21 mouse cellular contexts compared by ENCODE assay signal in genomic region chr13:43828648-43829047, GRCm38 (mm10).
"Had no signal": no experiment of that assay in that cellular context is flagged by ENCODE, and none has a peak within 500 bp of the region (broad histone marks: within the 10 kb centered on the region; RNA-seq: fewer than 3 reads in every experiment).

No protein-coding gene starts in this region.

- H3K9ac ChIP-seq: liver, embryonic 15.5 days; liver, postnatal 0 days; lung, embryonic 15.5 days; midbrain, embryonic 12.5 days; midbrain, embryonic 15.5 days; neural tube, embryonic 12.5 days; stomach, embryonic 15.5 days had no signal

- H3K27me3 ChIP-seq: liver, embryonic 15.5 days; lung, embryonic 15.5 days; midbrain, embryonic 12.5 days; midbrain, embryonic 15.5 days; neural tube, embryonic 12.5 days; stomach, embryonic 15.5 days had no signal

- H3K4me3 ChIP-seq: liver, embryonic 15.5 days; lung, embryonic 15.5 days; megakaryocyte, embryonic 14.5 days; midbrain, embryonic 12.5 days; midbrain, embryonic 15.5 days; neural tube, embryonic 12.5 days; stomach, embryonic 15.5 days had no signal

- H3K27ac ChIP-seq: liver, embryonic 15.5 days; lung, embryonic 15.5 days; macrophage; midbrain, embryonic 12.5 days; midbrain, embryonic 15.5 days; neural tube, embryonic 12.5 days; stomach, embryonic 15.5 days; stomach, postnatal 0 days had no signal

- H3K36me3 ChIP-seq: liver, embryonic 15.5 days; lung, embryonic 15.5 days; midbrain, embryonic 12.5 days; midbrain, embryonic 15.5 days; neural tube, embryonic 12.5 days; stomach, embryonic 15.5 days had no signal

- DNase-seq: liver, postnatal 0 days; lung, adult 2 months; lung, postnatal 14 days; lung, postnatal 36 days; retina, postnatal 1 day; right cerebral cortex, adult 18-20 months; right cerebral cortex, postnatal 25 days; right cerebral cortex, postnatal 4 days; thymus, adult 2 months; thymus, postnatal 25 days; thymus, postnatal 4 days had no signal

- H3K9me3 ChIP-seq: liver, embryonic 15.5 days; lung, embryonic 15.5 days; midbrain, embryonic 12.5 days; midbrain, embryonic 15.5 days; neural tube, embryonic 12.5 days; stomach, embryonic 15.5 days had no signal

- H3K4me2 ChIP-seq: liver, embryonic 15.5 days; lung, embryonic 15.5 days; midbrain, embryonic 12.5 days; midbrain, embryonic 15.5 days; neural tube, embryonic 12.5 days; stomach, embryonic 15.5 days had no signal

- ATAC-seq: liver, postnatal 0 days; lung, postnatal 0 days; midbrain, embryonic 15.5 days had no signal

- H3K4me1 ChIP-seq: liver, embryonic 15.5 days; lung, embryonic 15.5 days; megakaryocyte, embryonic 14.5 days; midbrain, embryonic 12.5 days; midbrain, embryonic 15.5 days; stomach, embryonic 15.5 days had no signal
